Mouse (Mus musculus) embryonic stem cell, embryonic (primary cell): ENCODE results near the gene C7.

ENCODE experiments used
- CTCF ChIA-PET, 4 experiments: fragments of 300-600 bp in 2 of 4; fragments of 350-600 bp in 2 of 4; sonication (Branson Sonifier 250); formaldehyde crosslinking; loops; one replicate each; lab custom pipeline; 2022; ENCODE audit warnings: inconsistent platforms in 2 of 4; lab: Charles Lee
- POLR2A ChIA-PET, 4 experiments: fragments of 300-600 bp in 2 of 4; fragments of 350-600 bp in 2 of 4; sonication (Branson Sonifier 250); formaldehyde crosslinking; loops; one replicate each; lab custom pipeline; 2022; ENCODE audit warnings: antibody characterized with exemption in 4 of 4, inconsistent platforms in 1 of 4; lab: Charles Lee

C7 gene

GRCm38 (mm10) chr15:5063635-5064034 lies at the start of gene C7:
Gene C7, minus strand, starts transcription at chr15:5063740.
- CTCF ChIA-PET: no interaction called here
- POLR2A ChIA-PET: no interaction called here

DNA sequence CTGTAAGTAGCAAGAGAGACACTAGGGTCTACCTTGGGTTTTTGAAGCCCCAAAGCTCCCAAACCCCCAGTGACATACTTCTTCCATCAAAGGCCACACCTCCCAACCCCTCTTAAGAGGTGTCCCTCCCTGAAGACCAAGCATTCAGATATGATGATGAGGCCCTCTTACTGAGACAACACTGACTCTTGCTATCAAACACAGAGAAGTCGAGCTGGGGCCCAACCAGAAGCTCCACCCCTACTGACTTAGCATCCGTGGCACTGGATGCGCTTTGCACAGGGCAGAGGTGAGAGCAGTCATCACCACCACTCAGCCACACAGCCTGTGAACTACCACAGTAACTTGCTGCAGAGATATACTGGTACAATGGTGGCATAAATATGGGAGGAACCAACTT lies 49.1 kb upstream of the C7 start:
- ChIA-PET CTCF (no interaction called here), POLR2A (interaction anchor here in 2 of 4 experiments (0.6 to 1.4 kb wide), 6 partner anchors 9 to 21 kb away, joined by 3 to 5 read pairs (median 4); no protein-coding TSS in a partner anchor)

DNA sequence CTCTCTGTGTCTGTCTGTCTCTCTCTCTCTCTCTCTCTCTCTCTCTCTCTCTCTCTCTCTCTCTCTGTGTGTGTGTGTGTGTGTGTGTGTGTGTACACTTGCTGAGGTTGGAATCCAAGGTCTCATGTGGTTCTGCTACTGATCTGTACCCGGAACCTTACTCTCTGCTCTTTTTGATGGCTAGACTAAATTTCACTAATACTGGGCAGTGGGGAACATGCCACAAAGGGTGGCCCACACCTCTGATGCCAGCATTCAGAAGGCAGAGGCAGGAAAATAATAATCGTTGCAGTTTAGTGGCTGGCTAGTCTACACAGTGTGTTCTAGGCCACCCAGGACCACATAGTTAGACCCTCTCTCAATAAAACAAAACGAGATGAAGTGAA lies 45.1 kb upstream of the C7 start:
- ChIA-PET POLR2A (interaction anchor here in 2 of 4 experiments (1.1 to 2.7 kb wide), 5 partner anchors 8 to 11 kb away, joined by 4 to 22 read pairs (median 17); partner anchors contain the start of gene Rpl37 (in 2 of the 2)), CTCF (no interaction called here)

DNA sequence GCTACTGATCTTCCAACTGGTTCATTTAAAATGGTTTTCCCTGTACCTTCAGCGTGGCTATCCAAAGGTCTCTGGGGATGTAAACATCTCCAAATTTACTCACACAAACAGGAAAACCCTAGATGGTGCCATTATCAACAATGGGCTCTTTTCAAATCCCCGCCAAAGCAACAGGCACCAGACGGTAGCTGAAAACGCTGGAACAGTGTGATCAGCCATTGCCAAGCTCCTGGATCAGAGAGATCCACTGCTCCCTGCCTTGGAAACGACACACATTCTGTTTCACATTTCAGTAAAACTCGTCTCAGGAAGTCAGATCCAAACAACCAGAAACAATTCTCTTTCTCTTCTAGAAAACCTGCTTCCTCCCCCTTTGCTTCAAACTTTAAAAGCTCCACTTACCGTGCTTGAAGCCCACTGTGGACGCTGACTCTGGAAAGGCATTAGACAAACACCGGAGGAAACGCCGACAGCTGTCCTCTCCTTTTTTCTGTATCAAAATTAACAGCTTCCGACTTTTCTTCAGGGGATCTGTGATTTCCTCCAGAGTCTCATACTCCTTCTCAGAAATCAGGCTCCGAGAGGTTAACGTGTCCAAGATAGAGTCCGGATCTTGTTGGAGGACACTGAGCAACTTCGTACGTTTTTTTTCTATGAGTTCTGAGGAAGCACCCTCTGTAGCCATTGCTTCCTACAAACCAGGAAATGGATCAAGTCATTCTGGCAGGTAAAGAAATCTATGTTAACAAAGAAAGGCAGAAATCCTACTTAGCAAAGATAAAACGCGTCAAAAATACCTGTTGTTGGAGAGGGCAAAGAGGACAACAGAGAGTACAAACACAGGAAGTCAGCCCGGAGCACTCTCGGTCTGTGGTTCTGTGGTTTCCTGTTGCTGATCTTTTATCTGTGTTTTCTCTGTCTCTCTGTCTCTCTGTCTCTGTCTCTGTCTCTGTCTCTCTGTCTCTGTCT lies 44.4 kb upstream of the C7 start, which contains the start of gene Card6:
Gene Card6, minus strand, starts transcription at position 854 of the 969 bp plus-strand sequence.
- CTCF ChIA-PET: interaction anchor here in 2 of 4 experiments (0.6 to 1.1 kb wide), 5 partner anchors 8 to 1101 kb away, joined by 3 to 4 read pairs (median 3); partner anchors contain the start of gene Rpl37 (in 1 of the 2)
- POLR2A ChIA-PET: interaction anchor here (0.5 to 2.9 kb wide), 15 partner anchors 8 to 1563 kb away, joined by 3 to 22 read pairs (median 4); partner anchors contain the start of genes Rpl37 (in 3 of the 4) and Ptger4 (in 1 of the 4)

GRCm38 (mm10) chr15:5106293-5106692 lies 42.8 kb upstream of the C7 start:
- ChIA-PET CTCF (interaction anchor here (0.5 to 1.1 kb wide), 29 partner anchors 8 to 1874 kb away, joined by 3 to 9 read pairs (median 3); partner anchors contain the start of gene Rpl37 (in 2 of the 4)), POLR2A (interaction anchor here in 3 of 4 experiments (0.6 to 2.9 kb wide), 14 partner anchors 8 to 965 kb away, joined by 3 to 22 read pairs (median 4); partner anchors contain the start of genes Rpl37 (in 3 of the 3) and Ttc33 (in 1 of the 3))

- ChIA-PET CTCF (interaction anchor here (0.5 to 1.1 kb wide), 11 partner anchors 9 to 1527 kb away, joined by 3 to 6 read pairs (median 3); partner anchors contain the start of gene Rpl37 (in 2 of the 4)), POLR2A (interaction anchor here in 3 of 4 experiments (0.8 to 2.9 kb wide), 10 partner anchors 9 to 83 kb away, joined by 3 to 22 read pairs (median 6); partner anchors contain the start of genes Rpl37 (in 3 of the 3) and Ttc33 (in 1 of the 3))
Observed at GRCm38 (mm10) chr15:5105891-5106290, 42.4 kb upstream of the C7 start.

DNA sequence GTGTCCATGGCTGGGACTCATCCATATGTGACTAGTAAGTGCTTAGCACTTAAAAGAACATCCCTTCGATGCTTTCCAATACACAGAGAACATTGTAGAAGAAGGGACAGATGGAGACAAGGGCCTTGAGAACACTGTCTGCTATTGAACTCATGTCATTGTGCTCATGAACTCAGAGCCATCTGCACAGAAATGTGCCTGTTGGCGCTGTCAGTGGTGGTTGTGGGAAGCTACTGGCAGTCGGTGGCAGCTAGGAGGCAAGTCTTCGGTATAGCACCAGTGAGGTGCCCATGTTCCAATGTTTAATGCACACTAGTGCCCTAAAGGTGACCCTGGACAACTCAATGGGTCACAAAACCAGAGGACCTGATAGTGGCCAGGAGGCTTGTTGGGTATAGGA lies 38.8 kb upstream of the C7 start:
- ChIA-PET CTCF (no interaction called here), POLR2A (interaction anchor here in 1 of 4 experiments (1.5 kb wide), 2 partner anchors 14 to 17 kb away, joined by 3 to 4 read pairs; partner anchors contain the start of gene Rpl37)

- ChIA-PET POLR2A (interaction anchor here in 2 of 4 experiments (0.6 to 1.4 kb wide), 8 partner anchors 12 to 964 kb away, joined by 3 to 4 read pairs (median 4); no protein-coding TSS in a partner anchor), CTCF (interaction anchor here in 3 of 4 experiments (0.5 to 1.5 kb wide), 4 partner anchors 9 to 28 kb away, joined by 3 to 4 read pairs (median 4); no protein-coding TSS in a partner anchor)
Observed at GRCm38 (mm10) chr15:5097376-5097775, 33.8 kb upstream of the C7 start.

GRCm38 (mm10) chr15:5095534-5096301 lies 32.2 kb upstream of the C7 start:
- ChIA-PET CTCF (interaction anchor here in 3 of 4 experiments (0.6 to 0.9 kb wide), 3 partner anchors 11 to 141 kb away, joined by 3 to 4 read pairs (median 3); no protein-coding TSS in a partner anchor), POLR2A (interaction anchor here in 2 of 4 experiments (0.6 to 1.4 kb wide), 2 partner anchors 20 to 370 kb away, joined by 3 to 6 read pairs; partner anchors contain the start of gene Rpl37 (in 1 of the 2))

DNA sequence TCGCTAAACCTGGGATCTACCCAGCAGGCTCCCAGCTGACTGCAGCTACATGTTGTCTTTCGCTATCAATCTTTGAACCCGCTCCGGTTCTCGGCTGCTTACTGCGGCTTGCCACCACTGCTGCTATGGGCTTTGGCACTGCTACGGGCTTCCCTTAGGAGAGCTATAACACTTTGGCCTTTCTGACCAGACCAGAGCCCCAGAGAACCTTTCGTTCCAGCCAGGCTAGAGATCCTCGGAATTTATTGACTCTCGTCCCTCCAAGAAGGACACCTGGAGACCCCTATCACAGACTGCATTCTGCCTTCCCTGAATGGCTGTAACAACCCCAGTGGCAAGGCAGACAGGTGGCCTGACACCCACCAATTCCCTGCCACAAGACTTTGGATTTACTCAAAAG lies 26.6 kb upstream of the C7 start:
- CTCF ChIA-PET: no interaction called here
- POLR2A ChIA-PET: no interaction called here

DNA sequence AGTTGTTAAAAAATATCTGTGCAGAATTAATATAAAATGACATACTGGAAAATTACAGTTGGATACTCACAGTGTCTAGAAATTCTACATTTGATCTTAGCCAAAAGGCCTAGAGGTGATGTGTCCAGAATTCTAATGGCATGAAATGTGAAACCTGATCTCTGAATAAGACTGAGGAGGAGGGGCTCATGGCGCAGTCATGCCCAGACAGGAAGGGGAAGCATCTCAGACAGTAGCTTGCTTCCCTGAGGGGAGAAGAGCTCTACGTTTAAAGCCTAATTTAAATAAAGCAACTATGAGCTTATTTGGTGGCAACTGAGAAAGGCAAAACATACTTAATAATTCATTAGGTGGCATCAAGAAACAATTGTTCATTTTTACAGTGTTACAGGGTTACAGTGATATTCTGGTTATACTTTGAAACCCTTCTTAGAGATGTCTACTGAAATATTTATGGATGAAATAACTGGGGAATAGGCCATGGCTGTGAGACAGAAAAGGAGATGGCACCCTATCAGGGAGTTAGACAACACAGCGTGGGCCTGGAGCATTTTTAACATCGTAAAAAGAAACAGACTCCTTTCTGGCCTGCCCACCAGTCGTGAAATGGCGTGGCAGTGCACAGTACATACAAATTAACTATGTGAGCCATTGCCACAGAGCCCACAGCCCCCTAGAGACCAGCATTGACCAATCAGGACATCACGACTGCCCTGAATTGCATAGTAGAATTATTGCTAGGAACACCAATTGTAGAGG lies 25.5 kb upstream of the C7 start:
- ChIA-PET CTCF (no interaction called here), POLR2A (no interaction called here)

DNA sequence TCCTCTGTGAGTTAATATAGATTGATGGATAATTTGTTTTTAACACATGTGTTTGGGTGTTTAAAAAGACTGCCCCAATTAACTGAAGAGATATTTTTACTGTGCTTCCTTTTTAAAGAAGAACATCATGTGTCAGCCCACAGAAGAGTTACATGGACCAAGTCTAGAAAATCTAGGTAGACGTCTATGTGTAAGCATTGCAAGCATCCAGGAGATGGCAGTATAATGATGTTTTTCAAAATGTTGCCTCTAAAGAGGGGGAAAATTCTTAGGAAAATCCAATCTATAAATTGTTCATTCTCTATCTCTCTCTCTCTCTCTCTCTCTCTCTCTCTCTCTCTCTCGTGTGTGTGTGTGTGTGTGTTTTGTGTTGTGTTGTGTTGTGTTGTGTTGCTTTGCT lies 22.6 kb upstream of the C7 start:
- CTCF ChIA-PET: interaction anchor here in 1 of 4 experiments (0.6 kb wide), 1 partner anchor 1123 kb away, joined by 4 read pairs; no protein-coding TSS in a partner anchor
- POLR2A ChIA-PET: no interaction called here

DNA sequence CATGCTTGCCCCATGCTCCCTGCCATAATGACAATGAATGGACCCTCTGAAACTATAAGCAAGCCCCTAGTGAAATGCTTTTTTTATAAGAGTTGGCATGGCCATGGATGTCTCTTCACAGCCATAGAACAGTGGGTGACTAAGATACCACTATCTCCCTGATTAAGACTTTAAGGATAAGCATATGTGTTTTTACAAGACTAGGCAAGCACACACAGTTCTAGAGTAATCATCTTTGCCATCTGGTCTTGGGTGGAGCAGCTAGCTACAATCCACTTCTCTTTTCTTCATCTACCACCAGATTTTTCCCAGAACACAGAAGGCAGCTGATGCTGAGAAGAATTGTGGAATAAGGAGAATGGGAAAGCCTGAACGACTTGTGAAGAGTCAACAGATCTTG lies 17.7 kb upstream of the C7 start:
- ChIA-PET CTCF (no interaction called here), POLR2A (no interaction called here)

DNA sequence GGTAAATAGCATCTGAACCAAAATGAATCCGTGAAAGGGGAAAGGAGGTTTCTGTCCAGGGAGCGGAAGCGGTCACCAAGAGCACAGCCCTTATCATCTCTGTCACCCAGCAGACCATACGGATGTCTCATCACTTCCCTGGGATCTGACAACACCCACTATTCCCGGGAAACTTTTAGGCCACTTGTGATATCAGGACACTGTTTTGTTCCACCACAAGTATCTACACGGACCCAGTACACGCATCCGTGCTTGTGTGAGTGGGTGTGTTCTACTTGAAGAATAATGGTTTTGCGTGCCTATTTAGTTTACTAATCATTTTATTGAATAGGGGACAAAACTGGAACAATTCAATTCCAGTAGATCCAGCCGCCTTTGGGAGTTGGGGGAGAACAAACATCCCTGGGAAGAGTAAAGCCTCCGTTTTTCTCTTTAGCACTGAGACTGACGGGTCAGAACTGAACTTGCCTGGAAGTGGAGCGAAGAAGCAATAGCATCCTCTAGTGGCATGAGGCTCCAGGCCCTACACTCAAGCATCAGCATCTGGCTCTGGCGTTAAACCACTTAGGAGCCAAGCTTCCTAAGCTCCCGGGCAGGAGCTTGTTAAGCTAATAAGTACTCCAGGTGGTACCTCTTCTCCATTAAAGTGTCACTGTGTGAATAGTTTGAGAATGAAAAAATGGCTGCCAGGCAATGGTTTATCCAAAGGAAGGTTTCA lies 5.4 kb upstream of the C7 start:
- ChIA-PET CTCF (interaction anchor here in 2 of 4 experiments (0.6 to 1.0 kb wide), 3 partner anchors 29 to 174 kb away, joined by 3 to 4 read pairs (median 3); no protein-coding TSS in a partner anchor), POLR2A (no interaction called here)

DNA sequence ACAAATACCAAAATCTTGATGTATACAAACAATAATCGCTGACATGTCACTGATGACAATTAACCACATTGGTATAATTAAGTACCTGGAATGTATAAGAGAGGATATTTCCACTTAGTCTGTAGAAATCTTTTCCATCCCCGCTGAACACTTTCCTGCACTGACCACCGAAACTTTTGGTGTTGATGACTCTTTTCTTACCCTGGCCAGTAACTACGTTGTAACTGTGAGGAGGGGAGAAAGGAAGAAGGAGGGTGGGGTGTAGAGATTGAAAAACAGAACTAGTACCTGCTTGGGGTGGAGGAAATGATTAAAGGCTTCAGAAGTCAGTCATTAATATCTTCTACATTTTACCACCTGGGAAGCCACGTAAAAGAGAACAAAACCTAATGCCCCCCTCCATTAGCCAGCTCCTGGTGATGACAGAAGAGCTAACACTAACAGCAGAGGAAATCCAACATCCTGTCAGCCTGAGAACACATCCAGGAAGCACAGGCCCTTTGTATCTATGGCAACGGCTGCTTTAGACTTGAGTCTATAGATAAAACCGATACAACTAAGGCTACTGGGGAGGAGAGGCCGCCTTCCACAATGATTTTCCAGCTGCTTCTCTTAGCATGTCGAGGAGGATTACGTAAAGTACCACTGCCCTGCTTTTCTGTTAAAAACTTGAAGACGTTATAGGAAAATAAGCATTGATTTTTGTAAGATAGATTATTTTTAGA lies 17.8 kb downstream of the C7 start:
- ChIA-PET CTCF (no interaction called here), POLR2A (no interaction called here)

- ChIA-PET CTCF (no interaction called here), POLR2A (no interaction called here)
Observed at GRCm38 (mm10) chr15:5029256-5029655, 34.3 kb downstream of the C7 start.
